Mouse (Mus musculus) CH12F3 (cell line): ENCODE data around the gene Stard3.

Experiments used
- in situ Hi-C: fragments of 300-500 bp; cut with MboI; formaldehyde crosslinking; loops from 2 replicates; pipeline ENCODE4 v1.14.3; 2020; ENCODE audit warnings: low sequenced_read_pairs

The Stard3 gene

GRCm38 (mm10) chr11:98346168-98346567, 12.0 kb upstream of the Stard3 start:
- in situ Hi-C loops: no loop called here

GRCm38 (mm10) chr11:98347385-98348082, 10.6 kb upstream of the Stard3 start:
- in situ Hi-C loops: no loop called here

GRCm38 (mm10) chr11:98348083-98348961, 9.8 kb upstream of the Stard3 start, which contains the start of gene Ppp1r1b:
Gene Ppp1r1b, plus strand, starts transcription at chr11:98348404.
- in situ Hi-C loops: no loop called here

GRCm38 (mm10) chr11:98349308-98349707, 8.9 kb upstream of the Stard3 start:
- in situ Hi-C loops: no loop called here

GRCm38 (mm10) chr11:98352272-98352990, 5.7 kb upstream of the Stard3 start:
- in situ Hi-C loops: no loop called here

- in situ Hi-C loops: no loop called here
Observed at GRCm38 (mm10) chr11:98353651-98354211, 4.4 kb upstream of the Stard3 start.

- in situ Hi-C loops: no loop called here
Observed at GRCm38 (mm10) chr11:98354445-98354844, 3.7 kb upstream of the Stard3 start.

GRCm38 (mm10) chr11:98355732-98356299, 2.4 kb upstream of the Stard3 start:
- in situ Hi-C loops: no loop called here

- in situ Hi-C loops: no loop called here
Observed at GRCm38 (mm10) chr11:98356625-98357394, 1.4 kb upstream of the Stard3 start.

- in situ Hi-C loops: no loop called here
Observed at GRCm38 (mm10) chr11:98357396-98358160, 590 bp upstream of the Stard3 start.

- in situ Hi-C loops: no loop called here
Observed at GRCm38 (mm10) chr11:98360866-98361521, 2.8 kb downstream of the Stard3 start.

- in situ Hi-C loops: no loop called here
Observed at GRCm38 (mm10) chr11:98363817-98364216, 5.6 kb downstream of the Stard3 start.

GRCm38 (mm10) chr11:98364410-98364809, 6.2 kb downstream of the Stard3 start:
- in situ Hi-C loops: no loop called here

GRCm38 (mm10) chr11:98366290-98366689, 8.1 kb downstream of the Stard3 start:
- in situ Hi-C loops: no loop called here

- in situ Hi-C loops: no loop called here
Observed at GRCm38 (mm10) chr11:98367171-98367862, 9.1 kb downstream of the Stard3 start.

GRCm38 (mm10) chr11:98367863-98368186, 9.7 kb downstream of the Stard3 start:
- in situ Hi-C loops: no loop called here

- in situ Hi-C loops: no loop called here
Observed at GRCm38 (mm10) chr11:98369337-98369736, 11.2 kb downstream of the Stard3 start.

- in situ Hi-C loops: no loop called here
Observed at GRCm38 (mm10) chr11:98370588-98370987, 12.4 kb downstream of the Stard3 start.
